Mouse (Mus musculus) splenic B cell, adult 2 months (primary cell): ENCODE data around the gene Grip1.
"Not testable (repeated sequence)": the region's sequence is repeated elsewhere in the genome, so short reads cannot be mapped to it uniquely, and the experiment has no call there.

ENCODE experiments used
- DNase-seq: peaks from one replicate; pipeline ENCODE4 v3.0.0-alpha.2; 2011; ENCODE audit warnings: low read depth, low spot score
- H3K27me3 ChIP-seq: 2 replicates; pipeline ENCODE4 v1.6.1; 2012; ENCODE audit warnings: mild to moderate bottlenecking, low read length, moderate library complexity, mixed read lengths; ENCODE audit not compliant: control insufficient read depth, poor library complexity, insufficient read depth, severe bottlenecking
- H3K36me3 ChIP-seq: 2 replicates; pipeline ENCODE4 v1.6.1; 2012; ENCODE audit warnings: mild to moderate bottlenecking, low read length, moderate library complexity, mixed read lengths; ENCODE audit not compliant: control insufficient read depth, poor library complexity, insufficient read depth, severe bottlenecking

The Grip1 gene

DNA sequence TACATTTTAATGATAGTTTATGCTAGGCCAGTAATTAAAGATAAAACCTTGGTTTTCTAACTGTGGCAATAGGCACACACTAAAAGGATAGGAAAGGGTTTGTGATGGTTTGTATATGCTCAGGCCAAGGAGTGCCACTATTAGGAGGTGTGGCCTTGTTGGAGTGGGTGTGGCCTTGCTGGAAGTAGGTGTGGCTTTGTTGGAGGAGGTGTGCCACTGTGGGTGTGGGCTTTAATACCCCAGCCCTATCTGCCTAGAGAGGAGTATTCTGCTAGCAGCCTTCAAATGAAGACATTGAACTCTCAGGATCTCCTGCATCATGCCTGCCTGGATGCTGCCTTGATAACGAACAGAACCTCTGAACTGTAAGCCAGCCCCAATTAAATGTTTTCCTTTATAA, 647.2 kb downstream of the Grip1 start:
- DNase-seq: no peak
- Histone ChIP-seq H3K36me3 (peaks cover 4% of the 10 kb centered on the region), H3K27me3 (no peaks in the 10 kb centered on the region)

GRCm38 (mm10) chr10:120111691-120112319, 658.2 kb downstream of the Grip1 start:
- peaks cover 4% of the 10 kb centered on the region; the same call in 1 of the 2 replicates for H3K36me3 ChIP-seq
- peak; percentile 6 for DNase-seq

GRCm38 (mm10) chr10:120112507-120113396, 659.1 kb downstream of the Grip1 start, which contains the start of gene Helb:
TSS of gene Helb (minus strand) at chr10:120112987.
- H3K27me3 ChIP-seq: no peaks in the 10 kb centered on the region
- peak; percentile 98 for DNase-seq
- H3K36me3 ChIP-seq: peaks cover 4% of the 10 kb centered on the region; the same call in 1 of the 2 replicates

More at GRCm38 (mm10) chr10:120111691-120112319, 658.2 kb downstream of the Grip1 start:
- no peaks in the 10 kb centered on the region for H3K27me3 ChIP-seq

GRCm38 (mm10) chr10:120113482-120113881, 659.9 kb downstream of the Grip1 start:
- peak; percentile 34 for DNase-seq
- not testable (repeated sequence) for H3K27me3 ChIP-seq, H3K36me3 ChIP-seq

GRCm38 (mm10) chr10:120113980-120114379, 660.4 kb downstream of the Grip1 start:
- DNase-seq: no peak
- H3K27me3 ChIP-seq: no peaks in the 10 kb centered on the region
- H3K36me3 ChIP-seq: peaks cover 4% of the 10 kb centered on the region; the same call in 1 of the 2 replicates

- no peak for DNase-seq
- Histone ChIP-seq H3K36me3 (peaks cover 2% of the 10 kb centered on the region; the same call in 1 of the 2 replicates), H3K27me3 (no peaks in the 10 kb centered on the region)
Observed at GRCm38 (mm10) chr10:120114493-120114892, 660.9 kb downstream of the Grip1 start.

- no peak for DNase-seq
- Histone ChIP-seq H3K36me3 (0 out of 2 replicates have a peak, but pooled peaks cover 1% of the 10 kb centered on the region), H3K27me3 (no peaks in the 10 kb centered on the region)
Observed at GRCm38 (mm10) chr10:120115249-120115648, 661.6 kb downstream of the Grip1 start.

GRCm38 (mm10) chr10:120123721-120124120, 670.1 kb downstream of the Grip1 start:
- Histone ChIP-seq H3K27me3 (no peaks in the 10 kb centered on the region), H3K36me3 (no peaks in the 10 kb centered on the region)
- no peak for DNase-seq

- no peaks in the 10 kb centered on the region for H3K36me3 ChIP-seq
- no peaks in the 10 kb centered on the region for H3K27me3 ChIP-seq
- peak; percentile 85 for DNase-seq
Observed at GRCm38 (mm10) chr10:120124801-120125464, 671.3 kb downstream of the Grip1 start.

DNA sequence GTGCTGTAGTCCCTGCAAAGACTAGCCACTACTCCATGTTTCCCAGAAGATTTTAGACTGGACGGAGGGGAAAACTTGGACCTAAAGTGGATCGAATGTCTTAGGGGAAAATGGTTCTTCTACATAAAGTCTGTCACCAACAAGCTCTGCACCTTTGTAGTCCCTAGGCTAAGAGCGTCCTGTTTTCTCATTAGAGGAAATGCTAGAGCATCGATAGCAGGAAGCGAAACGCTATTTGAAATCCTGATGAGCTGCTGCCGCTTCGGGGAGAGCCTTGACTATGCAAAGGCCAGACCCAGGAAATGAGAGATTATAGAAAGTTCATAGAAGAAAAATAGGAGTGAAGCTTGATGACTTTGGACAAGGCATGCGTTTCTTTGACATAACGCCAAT, 671.8 kb downstream of the Grip1 start:
- no peak for DNase-seq
- Histone ChIP-seq H3K27me3 (no peaks in the 10 kb centered on the region), H3K36me3 (no peaks in the 10 kb centered on the region)

DNA sequence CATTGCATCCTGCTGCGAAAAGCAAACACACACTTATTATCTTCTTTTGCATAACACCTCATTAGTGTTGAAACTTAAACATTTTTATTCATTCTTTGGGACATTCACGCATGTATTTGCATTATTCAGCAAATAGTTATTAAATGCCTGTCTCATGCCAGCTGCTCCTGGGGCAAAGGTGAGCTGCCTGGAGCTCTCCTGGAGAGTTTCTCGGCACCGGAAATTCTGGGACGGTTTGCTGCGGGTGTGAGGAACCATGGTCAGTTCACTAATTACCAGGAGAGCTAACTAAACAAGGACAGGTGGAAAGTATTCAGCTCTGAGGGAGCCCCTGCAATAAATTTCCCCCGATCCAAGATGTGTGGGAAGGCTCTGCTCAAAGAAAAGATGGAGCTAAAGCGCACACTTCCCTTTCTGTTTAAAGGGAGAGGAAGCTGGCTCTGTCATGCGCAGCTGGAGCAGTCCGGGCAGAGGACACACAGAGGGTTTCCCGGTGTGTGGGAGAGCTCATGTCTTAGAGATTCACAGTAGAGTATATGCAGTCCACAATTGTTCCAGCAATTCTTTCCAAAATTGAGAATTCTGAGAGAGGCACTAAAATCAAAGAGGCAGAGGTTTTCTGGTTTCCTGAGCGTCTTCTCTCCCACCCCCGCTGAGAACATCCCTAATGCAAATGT, 675.1 kb downstream of the Grip1 start:
- DNase-seq: no peak
- Histone ChIP-seq H3K27me3 (no peaks in the 10 kb centered on the region), H3K36me3 (no peaks in the 10 kb centered on the region)

GRCm38 (mm10) chr10:120130621-120131020, 677.0 kb downstream of the Grip1 start:
- H3K27me3 ChIP-seq: no peaks in the 10 kb centered on the region
- DNase-seq: peak; percentile 64
- no peaks in the 10 kb centered on the region for H3K36me3 ChIP-seq

DNA sequence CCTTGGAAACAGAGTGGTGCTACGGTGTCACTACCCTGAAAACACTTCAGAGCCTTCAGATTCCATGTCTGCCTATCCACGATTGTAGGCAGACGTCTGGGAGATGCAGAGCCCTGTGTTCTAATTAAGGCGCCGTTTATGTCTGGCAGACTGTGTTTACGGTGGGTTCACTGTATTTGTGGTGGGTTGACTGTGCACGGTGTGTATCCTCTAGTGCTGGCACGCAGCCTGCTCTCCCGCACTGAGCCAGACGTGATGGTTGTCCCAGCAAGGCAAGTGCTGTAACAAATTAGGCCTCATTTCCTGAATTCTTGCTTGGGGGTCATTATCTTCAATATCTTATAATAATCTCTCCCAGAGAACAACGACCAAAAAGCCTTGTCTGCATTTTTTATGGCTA, 680.1 kb downstream of the Grip1 start:
- no peaks in the 10 kb centered on the region for H3K36me3 ChIP-seq
- H3K27me3 ChIP-seq: no peaks in the 10 kb centered on the region
- DNase-seq: no peak

- no peaks in the 10 kb centered on the region for H3K36me3 ChIP-seq
- H3K27me3 ChIP-seq: no peaks in the 10 kb centered on the region
- DNase-seq: no peak
Observed at GRCm38 (mm10) chr10:120136020-120136562, 682.5 kb downstream of the Grip1 start.
